Mouse (Mus musculus) embryonic facial prominence, embryonic 11.5 days (tissue): ENCODE measurements around the gene Olfr1163. TPM values are rescaled to one million over a fixed set of nuclear protein-coding genes. Genes with fewer than 3 reads are reported as not detected.
"Not testable (repeated sequence)": the region's sequence is repeated elsewhere in the genome, so short reads cannot be mapped to it uniquely, and the experiment has no call there.

Experiments
- ATAC-seq: fragments of 200-750 bp; cut with Nextera tagmentation; replicated peaks from 2 replicates; pipeline ENCODE4 v1.8.0; 2017; ENCODE audit warnings: low read depth; ENCODE audit not compliant: insufficient number of reproducible peaks, low FRiP score, low TSS enrichment
- DNase-seq: peaks from one replicate; pipeline ENCODE4 v3.0.0-alpha.2; 2015; ENCODE audit warnings: low spot score
- H3K27ac ChIP-seq: fragments of 300-500 bp; sonication (generic); replicated peaks from 2 replicates; pipeline ENCODE4 v1.5.1; 2014; ENCODE audit warnings: mild to moderate bottlenecking, low read depth, low read length, control low read depth
- H3K27me3 ChIP-seq: fragments of 300-500 bp; sonication (generic); 2 replicates; pipeline ENCODE4 v1.6.1; 2014; ENCODE audit warnings: mild to moderate bottlenecking, low read length, moderate library complexity, mixed read lengths; ENCODE audit not compliant: control insufficient read depth, insufficient read depth
- H3K36me3 ChIP-seq: fragments of 300-500 bp; sonication (generic); replicated peaks from 2 replicates; pipeline ENCODE4 v1.6.1; 2014; ENCODE audit warnings: low read depth, mild to moderate bottlenecking, low read length, moderate library complexity, mixed read lengths; ENCODE audit not compliant: control insufficient read depth, insufficient read depth
- H3K4me1 ChIP-seq: fragments of 300-500 bp; sonication (generic); 2 replicates; pipeline ENCODE4 v1.6.1; 2014; ENCODE audit warnings: low read length, mixed read lengths; ENCODE audit not compliant: control insufficient read depth, insufficient read depth
- H3K4me2 ChIP-seq: fragments of 300-500 bp; sonication (generic); 2 replicates; pipeline ENCODE4 v1.6.1; 2014; ENCODE audit warnings: low read depth, mild to moderate bottlenecking, control low read depth, low read length, moderate library complexity
- H3K4me3 ChIP-seq: fragments of 300-500 bp; sonication (generic); 2 replicates; pipeline ENCODE4 v1.5.1; 2014; ENCODE audit warnings: low read depth, low read length, control low read depth
- H3K9ac ChIP-seq: fragments of 300-500 bp; sonication (generic); replicated peaks from 2 replicates; pipeline ENCODE4 v1.6.1; 2014; ENCODE audit warnings: mild to moderate bottlenecking, control low read depth, low read length
- H3K9me3 ChIP-seq: fragments of 300-500 bp; sonication (generic); replicated peaks from 2 replicates; pipeline ENCODE4 v1.6.1; 2016; ENCODE audit warnings: mild to moderate bottlenecking, low read length, inconsistent platforms, mixed read lengths; ENCODE audit not compliant: control insufficient read depth
- WGBS: fragments of 180-500 bp; shearing (Covaris S2); extraction: QIAGEN DNeasy Blood & Tissue Kit; methylation state at CpG from one replicate; pipeline ENCODE4 v1.1.7; 2014; 5-methylcytosine and 5-hydroxymethylcytosine counted together
- polyA plus RNA-seq: library from polyadenylated mRNA; unstranded; fragments of >200 nt; fragmentation: Nextera tagmentation; extraction: Ambion mirVana; gene quantifications from 2 replicates; pipeline ENCODE4 v1.2.1, GENCODE M21; 2014

Gene Olfr1163
- not detected in 2 replicates for polyA plus RNA-seq

DNA sequence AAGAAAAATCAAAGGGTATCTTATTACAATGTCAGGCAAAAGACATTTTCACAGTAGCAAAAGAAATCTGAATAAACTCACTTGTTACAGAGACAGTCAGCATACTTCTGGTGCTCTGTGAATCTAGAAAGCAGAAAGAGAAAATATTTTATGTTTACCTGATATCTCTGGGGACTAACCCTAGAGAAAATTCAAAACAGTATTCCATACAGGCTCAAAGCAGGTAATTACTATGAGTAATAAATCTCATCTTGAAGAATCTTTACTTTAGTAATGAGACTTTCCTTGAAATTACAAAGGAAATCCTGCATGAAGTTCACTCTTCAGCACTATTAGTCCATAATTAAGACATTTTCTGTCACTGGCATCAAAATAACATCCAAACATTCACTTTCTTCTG, at the start of gene Olfr1163:
TSS of gene Olfr1163 (minus strand) at position 101 of the 400 bp plus-strand sequence.
- Histone ChIP-seq H3K4me1 (no peaks in the 10 kb centered on the region), H3K27ac (no peak within 1 kb of the TSS), H3K27me3 (no peaks in the 10 kb centered on the region), H3K4me2 (no peak within 1 kb of the TSS), H3K9me3 (no peaks in the 10 kb centered on the region), H3K36me3 (no peaks in the 10 kb centered on the region), H3K4me3 (no peak within 1 kb of the TSS), H3K9ac (no peak within 1 kb of the TSS)
- ATAC-seq (no peak), DNase-seq (no peak)

DNA sequence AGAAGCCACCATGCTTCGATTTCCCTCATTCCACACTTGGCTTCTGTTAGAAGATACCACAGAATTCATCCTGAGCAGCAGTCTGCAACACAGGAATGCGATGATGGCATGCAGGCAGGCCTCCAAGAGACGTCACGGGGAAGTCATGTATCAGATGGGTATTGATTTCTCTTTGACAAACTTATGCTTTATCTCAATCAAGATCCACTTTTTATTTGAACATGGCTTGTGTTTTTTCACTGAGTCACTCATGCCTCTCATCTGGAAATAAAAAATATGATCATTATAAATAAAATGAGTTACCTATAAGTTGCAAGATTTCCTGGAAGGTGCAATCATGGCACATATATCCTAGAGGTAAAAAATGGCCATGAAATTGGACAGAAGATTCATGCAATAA, 22.2 kb upstream of the Olfr1163 start, which contains the start of gene Olfr1164:
TSS of gene Olfr1164 (minus strand) at position 101 of the 400 bp plus-strand sequence.
- Histone ChIP-seq H3K36me3 (no peaks in the 10 kb centered on the region), H3K27me3 (no peaks in the 10 kb centered on the region), H3K4me2 (no peak within 1 kb of the TSS), H3K27ac (no peak within 1 kb of the TSS), H3K4me3 (no peak within 1 kb of the TSS), H3K9me3 (no peaks in the 10 kb centered on the region), H3K9ac (no peak within 1 kb of the TSS), H3K4me1 (no peaks in the 10 kb centered on the region)
- DNase-seq, result no peak
- no peak for ATAC-seq
- 76% methylated on average over 4 of the region's 4 CpGs for WGBS

DNA sequence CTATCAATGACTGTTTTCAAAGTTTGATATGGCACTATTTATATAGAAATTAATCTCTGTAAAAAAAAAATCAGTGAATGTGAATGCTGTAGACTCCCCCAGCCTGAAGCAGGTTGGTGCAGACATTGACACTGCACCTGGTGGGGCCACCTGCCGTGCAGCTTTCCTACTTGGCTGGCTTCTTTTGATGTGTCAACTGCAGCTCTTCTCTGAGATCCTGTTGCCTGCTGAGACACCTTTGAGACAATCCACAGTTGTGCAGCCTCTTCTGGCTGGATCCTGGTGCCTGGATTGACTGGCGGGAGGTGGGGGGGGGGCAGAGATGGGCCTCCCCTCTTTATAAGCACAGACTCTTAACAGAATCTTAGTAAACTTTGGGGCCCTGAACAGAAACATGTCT, 8.0 kb downstream of the Olfr1163 start:
- no peak overlapping the region for H3K4me3 ChIP-seq

DNA sequence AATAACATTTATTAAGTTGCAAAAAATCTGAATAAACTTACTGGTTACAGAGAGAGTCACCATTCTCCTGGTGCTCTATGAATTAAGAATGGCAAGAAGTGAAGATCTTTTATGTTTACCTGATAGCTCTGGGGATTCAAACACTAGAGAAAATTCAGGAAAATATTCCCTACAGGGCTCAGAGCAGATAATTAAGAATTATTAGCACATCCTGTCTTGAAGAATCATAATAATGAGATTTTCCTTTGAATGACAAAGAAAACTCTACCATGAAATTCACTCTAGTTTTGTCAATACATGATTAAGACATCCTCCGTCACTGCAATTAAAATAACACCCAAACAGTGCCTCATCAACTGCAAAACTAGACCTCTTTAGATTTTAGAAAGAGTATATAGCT, 20.6 kb downstream of the Olfr1163 start, which contains the start of gene Olfr1162:
TSS of gene Olfr1162 (minus strand) at position 101 of the 400 bp plus-strand sequence.
- no peak within 1 kb of the TSS for H3K4me2 ChIP-seq
- H3K9me3 ChIP-seq, result no peaks in the 10 kb centered on the region
- H3K9ac ChIP-seq, result no peak within 1 kb of the TSS
- DNase-seq (no peak), ATAC-seq (no peak)
- no peaks in the 10 kb centered on the region for H3K4me1 ChIP-seq
- no peaks in the 10 kb centered on the region for H3K27me3 ChIP-seq
- WGBS, result 74% methylated on average over 1 of the region's 1 CpGs
- no peak within 1 kb of the TSS for H3K4me3 ChIP-seq
- H3K36me3 ChIP-seq, result no peaks in the 10 kb centered on the region
- H3K27ac ChIP-seq, result no peak within 1 kb of the TSS

More for the DNA sequence above, 8.0 kb downstream of the Olfr1163 start:
- H3K9ac ChIP-seq, result no peak overlapping the region
- 79% methylated on average over 2 of the region's 2 CpGs for WGBS
- H3K4me1 ChIP-seq, result no peaks in the 10 kb centered on the region
- no peaks in the 10 kb centered on the region for H3K9me3 ChIP-seq
- DNase-seq, result no peak
- no peak overlapping the region for H3K27ac ChIP-seq
- H3K27me3 ChIP-seq, result no peaks in the 10 kb centered on the region
- no peaks in the 10 kb centered on the region for H3K36me3 ChIP-seq
- H3K4me2 ChIP-seq, result no peak overlapping the region
- ATAC-seq, result no peak

DNA sequence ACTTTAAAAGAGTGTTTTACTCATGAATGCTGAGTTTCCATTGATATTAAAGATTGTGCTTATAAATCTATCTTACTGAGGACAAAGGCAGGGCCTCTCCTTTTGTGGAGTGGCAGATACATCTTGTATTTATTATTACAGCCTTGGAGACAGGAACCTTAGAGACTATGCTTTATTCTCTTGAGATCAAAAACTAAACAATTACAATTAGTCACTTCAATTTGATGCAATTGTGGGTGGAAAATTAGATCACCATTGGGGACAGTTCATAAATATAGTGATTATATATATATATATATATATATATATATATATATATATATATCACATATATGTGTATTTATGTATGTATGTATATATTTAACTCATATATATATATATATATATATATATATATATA, 34.0 kb downstream of the Olfr1163 start, which contains the start of gene Olfr73:
TSS of gene Olfr73 (minus strand) at position 101 of the 400 bp plus-strand sequence.
- DNase-seq (no peak), ATAC-seq (no peak)
- no peaks in the 10 kb centered on the region for H3K27me3 ChIP-seq
- H3K9me3 ChIP-seq, result no peaks in the 10 kb centered on the region
- no peaks in the 10 kb centered on the region for H3K4me1 ChIP-seq
- H3K4me2 ChIP-seq, result no peak within 1 kb of the TSS
- no peak within 1 kb of the TSS for H3K4me3 ChIP-seq
- H3K9ac ChIP-seq, result no peak within 1 kb of the TSS
- H3K36me3 ChIP-seq, result no peaks in the 10 kb centered on the region
- no peak within 1 kb of the TSS for H3K27ac ChIP-seq

DNA sequence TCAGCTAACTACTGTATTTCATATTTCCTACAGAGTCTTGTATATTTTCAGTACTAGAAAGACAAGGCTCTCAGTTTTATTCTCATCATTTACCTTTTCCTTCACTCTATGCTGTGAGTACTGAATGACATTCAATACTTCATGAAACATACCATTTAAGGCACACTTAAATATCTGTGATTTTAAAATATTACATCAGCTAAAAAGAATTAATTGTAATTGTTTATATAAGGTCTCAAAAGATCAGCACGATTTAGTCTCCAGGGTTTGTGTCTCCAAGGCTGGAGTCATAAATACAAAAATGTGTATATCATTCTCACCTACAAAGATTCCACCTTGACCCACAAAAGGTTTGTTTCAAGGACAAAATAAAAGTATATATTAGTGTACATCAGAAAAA, 49.2 kb downstream of the Olfr1163 start, which contains the start of gene Olfr1161:
TSS of gene Olfr1161 (plus strand) at position 301 of the 400 bp plus-strand sequence.
- H3K9me3 ChIP-seq, H3K4me2 ChIP-seq, H3K4me3 ChIP-seq, H3K27me3 ChIP-seq, H3K36me3 ChIP-seq, H3K9ac ChIP-seq, DNase-seq, H3K4me1 ChIP-seq, ATAC-seq, H3K27ac ChIP-seq: not testable (repeated sequence)
- WGBS, result 82% methylated on average over 1 of the region's 1 CpGs

Other genes starting within 250 kb of the Olfr1163 start
- not detected in 2 replicates for gene Olfr1148, start 241.3 kb downstream of the Olfr1163 start, polyA plus RNA-seq
- gene Olfr1150-ps1, start 227.8 kb downstream of the Olfr1163 start, polyA plus RNA-seq, result not detected in 2 replicates
- gene Olfr1151, start 216.0 kb downstream of the Olfr1163 start, polyA plus RNA-seq, result not detected in 2 replicates
- not detected in 2 replicates for gene Olfr1152, start 205.3 kb downstream of the Olfr1163 start, polyA plus RNA-seq
- not detected in 2 replicates for gene Olfr1153, start 176.9 kb downstream of the Olfr1163 start, polyA plus RNA-seq
- not detected in 2 replicates for gene Olfr1154, start 166.7 kb downstream of the Olfr1163 start, polyA plus RNA-seq
- gene Olfr1155, start 126.7 kb downstream of the Olfr1163 start, polyA plus RNA-seq, result not detected in 2 replicates
- gene Olfr1156, start 118.7 kb downstream of the Olfr1163 start, polyA plus RNA-seq, result not detected in 2 replicates
- gene Olfr1157, start 103.5 kb downstream of the Olfr1163 start, polyA plus RNA-seq, result not detected in 2 replicates
- gene Olfr74, start 97.2 kb downstream of the Olfr1163 start, polyA plus RNA-seq, result not detected in 2 replicates
- gene Olfr1158, start 81.7 kb downstream of the Olfr1163 start, polyA plus RNA-seq, result not detected in 2 replicates
- gene Olfr1160, start 63.6 kb downstream of the Olfr1163 start, polyA plus RNA-seq, result not detected in 2 replicates
- not detected in 2 replicates for gene Olfr1161, start 49.1 kb downstream of the Olfr1163 start, polyA plus RNA-seq
- gene Olfr73, start 34.1 kb downstream of the Olfr1163 start, polyA plus RNA-seq, result not detected in 2 replicates
- gene Olfr1162, start 20.7 kb downstream of the Olfr1163 start, polyA plus RNA-seq, result not detected in 2 replicates
- not detected in 2 replicates for gene Olfr1164, start 22.1 kb upstream of the Olfr1163 start, polyA plus RNA-seq
- gene Olfr1166, start 56.4 kb upstream of the Olfr1163 start, polyA plus RNA-seq, result not detected in 2 replicates
- gene Olfr1167, start 83.4 kb upstream of the Olfr1163 start, polyA plus RNA-seq, result not detected in 2 replicates
- gene Olfr1168, start 110.0 kb upstream of the Olfr1163 start, polyA plus RNA-seq, result not detected in 2 replicates
- gene Olfr1170, start 156.5 kb upstream of the Olfr1163 start, polyA plus RNA-seq, result not detected in 2 replicates
- gene Olfr1173, start 208.0 kb upstream of the Olfr1163 start, polyA plus RNA-seq, result not detected in 2 replicates
- not detected in 2 replicates for gene Olfr1174-ps, start 243.3 kb upstream of the Olfr1163 start, polyA plus RNA-seq